Mouse (Mus musculus): Measurements from ENCODE around the gene Gas2.
A peak's percentile ranks its signal among the peaks of the same experiment; 100 is the strongest.

Gas2 gene

DNA sequence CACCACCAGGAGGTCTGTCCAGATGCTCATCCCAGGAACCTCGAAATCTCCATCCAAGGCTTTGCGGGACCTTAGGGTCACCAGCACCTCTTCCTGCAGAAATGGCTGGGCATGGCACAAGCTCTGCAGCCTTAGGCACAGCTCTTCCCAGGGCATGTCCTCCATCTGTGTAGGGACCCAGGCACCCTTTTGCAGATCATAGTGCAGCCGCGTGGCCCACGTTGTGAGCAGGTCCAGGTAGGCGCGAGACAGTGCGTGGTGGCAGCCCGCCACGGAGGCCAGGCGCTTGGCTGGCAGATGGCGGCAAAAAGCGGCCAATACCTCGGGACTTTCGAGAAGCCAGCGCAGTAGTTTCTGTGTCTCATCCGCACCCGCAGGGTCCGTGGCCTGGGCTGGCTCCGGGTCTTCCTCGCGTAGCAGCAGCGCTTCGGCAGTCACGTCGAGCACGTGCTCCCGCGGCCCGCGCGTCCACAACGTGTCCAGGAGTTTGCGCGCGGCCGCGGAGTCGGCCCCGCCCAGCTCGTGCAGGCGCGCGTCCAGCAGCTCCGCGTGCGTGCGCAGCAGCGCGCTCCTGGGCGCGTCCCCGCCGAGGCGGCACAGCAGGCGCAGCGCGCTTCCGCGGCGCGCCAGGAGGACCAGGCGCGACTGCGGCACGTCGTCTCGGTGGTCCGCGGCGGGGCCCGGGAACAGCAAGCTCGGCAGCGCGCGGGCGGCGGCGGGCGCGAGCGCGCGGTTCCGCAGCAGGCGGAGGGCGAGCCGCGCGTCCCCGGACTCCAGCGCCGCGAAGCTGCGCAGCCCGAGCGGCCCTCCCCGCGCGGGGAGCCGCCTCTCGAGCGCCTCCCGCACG lies at the start of gene Gas2:
TSS of gene Gas2 (plus strand) at position 766 of the 847 bp plus-strand sequence.
- peak; percentile 93 for DNase-seq (ENCODE audit: low read depth, low spot score)

DNA sequence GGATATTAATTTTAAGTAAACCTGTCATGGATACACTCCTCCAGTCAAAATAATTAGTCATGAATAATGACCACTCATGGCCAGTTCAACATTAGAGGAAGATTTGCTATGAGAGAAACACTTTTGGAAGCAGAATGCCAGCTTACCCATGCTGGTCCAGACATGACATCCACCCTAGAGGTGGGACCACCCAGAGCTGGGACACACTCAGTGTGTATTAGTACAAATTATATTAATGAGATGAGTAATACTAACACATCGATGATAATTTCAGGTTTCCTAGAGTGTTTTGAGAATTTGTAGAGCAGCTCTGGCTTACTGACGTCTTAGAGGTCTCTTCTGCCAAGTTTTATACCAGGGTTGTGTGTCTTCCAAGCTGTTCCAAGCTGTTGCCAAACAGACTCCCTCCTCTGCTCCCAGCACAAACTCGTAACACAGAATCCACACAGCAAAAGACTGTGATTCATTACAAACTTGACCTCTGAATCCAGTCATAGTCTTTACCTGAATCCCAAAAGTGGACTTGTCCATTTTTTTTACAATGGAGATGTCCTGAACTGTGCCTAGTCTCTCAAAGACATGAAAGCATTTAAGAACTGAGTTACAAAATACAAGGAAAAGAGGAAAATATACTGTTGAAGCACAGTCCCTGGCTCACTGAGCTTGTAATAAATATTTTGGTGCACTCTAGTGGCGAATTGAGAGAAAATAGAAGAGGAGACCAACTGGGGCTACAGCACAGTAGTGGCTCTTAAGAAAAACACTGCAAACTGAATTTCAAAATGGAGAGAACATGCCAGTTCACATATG lies 46.1 kb upstream of the Gas2 start:
- no peak for DNase-seq (ENCODE audit: low read depth, low spot score)

DNA sequence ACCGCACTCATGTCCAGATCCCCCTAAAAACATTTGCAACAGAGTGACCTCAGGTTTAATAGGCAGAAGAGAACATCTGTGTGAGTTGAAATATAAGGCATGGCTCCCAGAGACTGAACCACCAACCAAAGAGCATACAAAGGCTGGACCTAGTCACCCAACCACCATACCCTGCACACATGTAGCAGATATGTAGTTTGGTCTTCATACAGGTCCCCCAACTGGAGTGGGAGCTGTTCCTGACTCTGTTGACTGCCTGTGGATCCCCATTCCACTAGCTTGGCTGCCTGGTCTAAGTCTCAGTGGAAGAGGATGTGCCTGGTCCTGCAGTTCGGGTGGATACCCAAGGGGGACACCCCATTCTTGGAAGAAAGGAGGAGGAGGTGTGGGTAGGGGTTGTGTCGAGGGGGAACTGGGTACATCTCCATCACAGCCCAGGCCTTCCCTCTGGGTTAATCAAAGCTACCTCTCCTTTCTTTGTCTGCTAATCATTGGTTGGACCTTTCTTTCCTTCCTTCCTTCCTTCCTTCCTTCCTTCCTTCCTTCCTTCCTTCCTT lies 45.5 kb upstream of the Gas2 start:
- no peak for DNase-seq (ENCODE audit: low read depth, low spot score)

DNA sequence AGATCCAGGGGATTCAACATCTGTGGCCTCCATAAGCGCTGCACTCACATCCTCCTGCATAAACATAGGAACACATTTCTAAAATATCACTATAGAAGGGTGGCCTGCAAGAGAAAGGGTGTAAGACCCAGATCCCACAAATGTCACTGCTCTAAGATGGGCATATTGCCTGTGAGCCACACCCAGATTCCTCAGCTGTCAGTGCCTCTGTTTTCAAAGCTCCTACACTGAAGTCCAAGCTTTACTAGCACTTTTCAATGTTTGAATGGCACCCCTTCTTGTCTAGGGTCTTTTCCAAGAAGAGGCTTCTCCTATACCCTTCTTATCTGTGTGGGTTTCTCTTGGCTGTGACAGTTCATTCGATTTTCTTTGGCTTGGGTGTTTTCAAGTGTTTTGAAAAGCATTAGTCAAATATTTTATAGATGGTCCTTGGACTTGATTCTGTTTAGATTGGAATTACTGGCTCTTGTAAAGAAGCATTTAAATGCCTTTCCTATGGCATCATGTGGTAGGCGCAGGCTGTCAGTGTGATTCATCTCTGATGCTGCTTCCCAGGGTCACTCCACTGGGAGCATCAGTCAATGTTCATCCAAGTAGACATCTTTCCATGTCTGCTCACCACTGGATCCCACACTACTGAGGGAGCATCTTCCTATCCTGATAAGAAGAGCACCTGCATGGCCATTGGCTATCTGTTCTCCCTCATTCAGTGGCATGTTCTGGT lies 43.4 kb upstream of the Gas2 start:
- DNase-seq (ENCODE audit: low read depth, low spot score): no peak

DNA sequence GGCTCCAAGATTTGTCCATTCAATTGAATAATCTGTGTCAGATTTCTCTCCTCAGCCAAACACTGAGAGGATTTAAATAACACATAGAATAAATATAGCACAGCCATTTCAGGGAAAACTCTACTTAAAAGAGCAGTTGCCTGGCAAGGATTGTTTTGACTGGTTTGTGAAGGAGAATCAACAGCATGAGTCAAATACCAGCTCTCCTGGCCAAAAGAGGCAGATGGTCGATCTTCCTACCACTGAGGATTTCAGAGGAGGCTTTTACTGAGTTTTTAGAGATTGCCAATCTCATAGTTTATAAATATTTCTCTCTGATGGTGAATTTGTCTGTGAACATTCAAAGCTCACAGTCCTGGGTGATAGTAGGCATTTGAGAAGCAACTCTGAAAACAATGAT lies 41.9 kb upstream of the Gas2 start:
- DNase-seq (ENCODE audit: low read depth, low spot score): no peak

DNA sequence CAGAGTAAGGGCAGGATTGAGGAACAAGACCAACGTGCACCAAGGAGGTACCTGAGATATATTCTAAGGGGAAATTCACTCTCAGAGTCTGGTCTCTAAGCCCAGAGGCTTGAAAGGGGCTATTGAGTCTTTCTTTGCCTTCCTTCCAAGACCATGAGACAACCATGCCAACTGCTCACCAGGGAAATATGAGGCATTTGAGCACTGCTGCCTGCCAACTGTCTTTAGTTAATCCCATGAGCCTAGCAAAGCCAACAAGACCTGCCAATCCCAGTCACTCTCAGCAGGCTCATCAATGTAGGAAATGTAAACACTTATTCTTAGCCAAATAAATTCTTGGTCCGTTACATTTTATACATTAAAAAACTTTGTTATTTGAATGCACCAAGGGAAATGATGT lies 40.3 kb upstream of the Gas2 start:
- DNase-seq (ENCODE audit: low read depth, low spot score): no peak

DNA sequence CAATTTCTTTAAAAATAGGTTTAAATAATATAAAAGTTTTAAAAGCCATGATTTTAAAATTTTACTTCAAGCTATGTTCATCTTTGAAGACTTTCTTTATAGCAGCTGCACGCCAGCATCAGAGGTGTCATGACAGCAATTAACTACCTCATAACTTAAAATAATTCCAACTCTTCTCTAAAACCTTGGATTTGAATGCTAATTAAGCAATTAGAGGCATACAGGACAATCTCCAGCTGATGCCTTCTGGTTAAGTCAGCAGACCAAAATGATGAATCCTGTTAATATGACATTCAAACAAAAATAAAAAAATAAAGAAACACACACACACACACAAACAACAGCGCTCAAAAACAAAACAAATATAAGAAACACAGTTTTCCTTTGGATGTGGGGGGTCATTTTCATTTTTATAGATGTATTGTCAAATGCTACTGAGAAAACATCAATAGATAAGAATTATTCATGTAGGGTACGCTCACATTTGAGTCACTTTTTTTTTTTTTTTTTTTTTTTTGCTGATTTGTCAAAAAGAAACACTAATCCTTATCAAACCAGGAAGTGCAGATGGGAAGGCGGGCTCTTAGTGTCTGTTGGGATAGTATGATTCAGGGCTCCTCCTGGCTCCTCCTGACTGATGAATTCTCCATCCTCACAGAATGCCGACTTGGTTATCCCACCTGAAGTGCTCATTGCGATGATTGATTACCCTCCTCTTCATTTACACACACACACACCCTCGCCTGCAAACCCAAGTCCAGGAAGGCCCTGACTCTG lies 38.1 kb upstream of the Gas2 start:
- no peak for DNase-seq (ENCODE audit: low read depth, low spot score)

DNA sequence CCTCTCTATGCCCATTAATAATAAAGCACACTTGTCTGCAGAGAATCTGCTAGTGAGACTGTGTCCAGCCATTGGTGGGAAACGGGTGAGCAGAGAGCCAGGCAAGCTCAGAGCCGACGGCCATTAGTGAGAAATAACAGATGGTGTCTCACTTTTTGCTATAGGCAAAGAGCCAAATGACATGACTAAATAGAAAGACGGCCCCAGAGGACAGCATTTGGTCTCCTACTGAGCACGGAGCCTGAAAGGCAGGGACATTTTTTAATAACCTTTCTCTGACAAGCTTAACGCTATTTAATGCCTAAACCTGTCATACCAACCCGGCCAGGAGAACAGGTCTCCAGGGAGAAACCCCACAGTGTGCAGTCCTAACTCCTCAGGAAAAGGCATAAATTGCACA lies 29.9 kb upstream of the Gas2 start:
- DNase-seq (ENCODE audit: low read depth, low spot score): no peak

DNA sequence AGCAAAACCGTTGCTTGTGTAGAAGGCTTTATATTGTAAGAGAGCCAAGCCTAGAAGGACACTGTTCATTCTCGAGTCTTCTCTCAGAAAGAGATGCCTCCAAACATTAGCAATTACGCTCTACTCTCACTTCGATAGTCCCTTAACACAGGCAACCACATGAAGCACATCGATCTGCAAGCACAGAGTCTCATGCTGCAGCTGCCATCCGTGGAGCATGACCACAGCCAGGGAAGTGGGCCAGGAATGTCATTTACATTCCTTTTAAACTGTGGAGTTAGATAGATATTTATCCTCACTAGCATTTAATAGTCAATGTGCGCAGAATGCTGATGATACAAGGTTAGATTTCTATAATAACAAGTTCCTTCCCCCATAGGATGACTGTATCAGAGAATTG lies 21.3 kb upstream of the Gas2 start:
- no peak for DNase-seq (ENCODE audit: low read depth, low spot score)

DNA sequence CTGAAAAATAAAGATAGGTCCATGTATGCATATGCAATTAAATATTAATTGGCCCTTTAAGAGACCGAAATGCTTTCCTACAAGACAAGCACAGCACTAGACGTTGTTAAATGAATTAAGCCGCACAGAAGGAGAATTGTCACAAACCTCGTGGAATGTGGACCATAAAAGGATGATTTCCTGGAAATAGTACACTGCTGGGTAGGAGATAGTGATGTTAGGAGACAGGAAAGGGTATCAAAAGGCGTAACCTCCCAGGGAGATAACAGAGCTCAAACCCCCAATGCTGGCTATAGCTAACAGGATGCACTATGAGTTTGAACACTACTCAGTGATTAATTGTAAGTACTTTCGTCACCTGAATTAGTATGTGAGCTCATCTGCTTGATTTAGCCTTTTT lies 10.9 kb upstream of the Gas2 start:
- DNase-seq (ENCODE audit: low read depth, low spot score): no peak

DNA sequence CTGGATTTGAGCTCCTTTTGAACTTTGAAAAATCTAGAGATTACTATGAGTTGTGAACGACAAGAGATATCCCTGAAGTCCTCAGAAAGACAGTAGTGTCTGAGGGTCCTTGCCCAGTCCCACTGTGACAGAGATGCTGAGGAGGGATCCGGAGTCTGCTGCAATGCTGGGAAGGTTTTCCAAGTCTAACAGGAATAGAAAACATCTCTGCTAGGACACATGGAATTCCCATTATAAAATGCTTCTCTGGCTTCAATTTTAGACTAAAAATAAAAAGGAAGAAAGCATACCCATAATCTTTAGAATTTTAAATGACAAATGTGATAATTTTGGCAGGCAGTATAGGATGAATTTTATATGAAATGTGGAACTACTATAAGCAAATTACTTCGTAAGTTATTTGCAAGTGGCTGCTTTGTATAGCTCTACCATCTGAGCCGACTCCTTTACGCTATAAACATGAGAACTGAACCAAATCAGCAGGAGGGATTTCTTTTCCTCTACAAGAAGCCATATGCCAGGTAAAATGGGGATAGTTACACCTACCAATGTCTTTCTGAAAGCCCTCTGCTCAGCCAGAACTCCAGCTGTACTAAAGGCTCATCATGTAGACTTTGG lies 9.8 kb upstream of the Gas2 start:
- no peak for DNase-seq (ENCODE audit: low read depth, low spot score)

DNA sequence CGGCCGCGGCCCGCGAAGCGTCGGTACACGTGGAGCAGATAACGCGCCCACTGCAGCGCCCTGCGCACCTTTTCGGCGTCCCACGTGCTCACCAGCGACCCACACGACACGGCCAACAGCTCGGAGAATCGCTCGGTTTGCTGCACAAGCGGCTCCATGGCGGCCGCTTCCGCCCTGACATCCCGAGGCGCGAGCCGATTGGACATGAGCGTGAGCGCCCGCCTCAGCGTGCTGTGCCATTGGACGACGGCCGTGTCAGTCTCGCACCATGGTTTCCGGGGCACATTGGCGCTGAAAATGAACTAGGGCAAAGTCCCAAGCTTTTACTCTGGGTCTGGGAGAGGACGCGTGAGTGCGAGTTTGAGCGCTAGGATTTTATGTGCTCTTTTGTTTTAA lies 280 bp downstream of the Gas2 start, which contains the start of gene Fancf:
TSS of gene Fancf (minus strand) at position 171 of the 396 bp plus-strand sequence.
- peak; percentile 97 for DNase-seq (ENCODE audit: low read depth, low spot score)

DNA sequence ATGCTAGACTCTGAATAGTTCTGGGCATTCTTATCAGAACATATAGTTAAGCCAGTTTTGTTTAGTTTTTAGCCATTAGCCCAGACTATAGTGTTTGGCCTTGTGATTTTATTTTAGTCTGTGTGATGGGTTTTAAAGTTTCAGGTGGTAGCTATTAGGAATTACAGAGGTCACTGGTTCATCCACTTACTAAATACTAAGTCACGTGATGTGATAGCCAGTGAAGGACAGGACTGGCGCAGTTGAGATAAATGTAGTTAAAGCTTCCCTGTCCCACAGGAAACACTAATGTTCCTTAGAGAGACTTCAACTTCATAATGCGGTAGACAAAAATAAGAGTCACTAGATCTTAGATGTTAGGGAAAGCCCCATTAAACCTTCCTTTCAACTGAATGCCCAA lies 1.0 kb downstream of the Gas2 start:
- no peak for DNase-seq (ENCODE audit: low read depth, low spot score)

DNA sequence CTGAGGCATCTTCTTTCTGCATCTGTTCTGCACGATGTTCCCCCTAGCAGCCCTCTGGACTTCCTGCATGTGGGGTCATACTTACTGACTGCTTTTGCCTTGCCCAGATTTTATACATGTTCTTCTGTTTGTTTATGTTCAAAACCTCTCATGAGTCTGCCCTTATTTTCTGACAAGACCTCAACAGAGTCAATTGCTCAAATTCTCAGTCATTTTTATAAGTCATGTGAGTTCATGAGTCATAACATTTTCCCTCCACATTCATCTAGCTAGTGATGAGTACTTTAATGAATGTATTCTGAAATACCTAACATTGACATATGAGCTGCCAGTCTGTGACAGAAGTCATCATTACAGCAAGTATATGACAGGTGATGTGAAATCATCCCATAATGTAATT lies 3.5 kb downstream of the Gas2 start:
- DNase-seq (ENCODE audit: low read depth, low spot score): no peak

DNA sequence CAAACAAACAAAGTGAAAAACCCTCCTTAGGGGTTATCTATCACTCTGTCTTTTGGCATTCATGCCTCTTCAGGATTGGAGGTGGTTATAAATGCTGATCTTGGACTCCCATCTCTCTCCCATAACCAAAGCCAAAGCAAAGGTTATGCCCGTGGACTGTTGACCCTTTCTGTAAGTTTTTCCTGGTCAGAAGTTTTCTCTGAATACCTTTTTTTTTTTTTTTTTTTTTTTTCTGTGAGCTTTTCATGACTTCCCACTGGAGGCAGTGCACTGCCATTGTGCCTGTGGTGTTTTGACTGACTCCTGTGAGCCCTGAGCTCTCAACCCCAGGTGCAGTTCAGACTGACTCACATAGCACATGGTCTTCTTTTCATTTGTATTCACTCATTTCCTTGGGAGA lies 6.2 kb downstream of the Gas2 start:
- peak; percentile 7 for DNase-seq (ENCODE audit: low read depth, low spot score)

DNA sequence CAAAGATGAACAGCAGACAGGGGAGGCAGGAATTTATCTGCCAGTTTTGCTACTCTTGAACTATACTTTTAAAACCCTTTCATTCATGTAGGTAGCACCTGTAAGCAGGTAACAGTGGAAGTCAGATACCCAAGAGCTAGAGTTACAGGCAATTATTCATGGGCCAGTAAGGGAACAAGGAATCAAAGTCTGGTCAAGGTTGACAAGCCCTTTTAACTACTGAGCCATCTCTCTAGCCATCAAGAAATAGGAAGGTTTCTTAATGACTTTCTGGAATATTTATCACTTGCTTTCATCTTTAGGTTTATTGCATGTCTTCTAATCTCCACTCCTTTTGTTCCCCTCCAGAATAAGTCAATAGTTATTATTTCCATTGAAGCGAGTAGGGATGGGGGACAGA lies 10.2 kb downstream of the Gas2 start:
- no peak for DNase-seq (ENCODE audit: low read depth, low spot score)

DNA sequence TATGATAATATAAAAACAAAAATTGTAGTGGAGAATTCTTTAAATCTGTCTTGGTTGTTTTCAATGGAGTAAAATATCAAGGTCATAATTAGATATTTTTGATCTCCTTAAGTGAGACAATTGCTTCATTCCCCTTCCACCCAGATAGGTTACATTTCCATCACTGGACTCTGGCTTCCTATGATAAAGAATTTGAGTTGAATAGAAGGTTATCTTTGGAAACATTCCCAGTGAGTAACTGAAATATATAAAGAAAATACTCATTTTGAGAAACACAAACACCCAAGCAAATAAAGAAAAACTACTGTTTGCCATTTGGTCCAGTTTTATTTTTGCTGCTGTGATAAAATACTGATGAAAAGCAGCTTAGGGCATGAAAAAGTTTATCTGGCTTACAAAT lies 10.8 kb downstream of the Gas2 start:
- no peak for DNase-seq (ENCODE audit: low read depth, low spot score)

DNA sequence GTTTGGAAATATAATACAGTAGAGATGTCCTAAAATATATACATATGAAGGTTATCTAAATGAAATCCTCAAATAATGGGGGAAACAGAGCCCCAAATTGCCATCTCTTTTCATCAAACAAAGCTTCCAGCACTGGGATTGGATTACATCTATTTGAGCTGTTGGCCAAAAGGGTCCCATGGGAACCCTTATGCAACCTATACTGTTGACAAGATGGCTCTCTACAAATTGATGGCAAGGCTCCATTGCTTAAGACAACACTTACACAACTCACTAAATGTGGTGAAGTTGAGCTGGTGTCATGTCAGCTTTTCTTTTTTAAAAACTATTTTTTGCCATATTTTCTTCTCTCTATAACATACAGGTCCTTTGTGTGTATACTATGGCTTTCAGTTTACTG lies 14.5 kb downstream of the Gas2 start:
- no peak for DNase-seq (ENCODE audit: low read depth, low spot score)

DNA sequence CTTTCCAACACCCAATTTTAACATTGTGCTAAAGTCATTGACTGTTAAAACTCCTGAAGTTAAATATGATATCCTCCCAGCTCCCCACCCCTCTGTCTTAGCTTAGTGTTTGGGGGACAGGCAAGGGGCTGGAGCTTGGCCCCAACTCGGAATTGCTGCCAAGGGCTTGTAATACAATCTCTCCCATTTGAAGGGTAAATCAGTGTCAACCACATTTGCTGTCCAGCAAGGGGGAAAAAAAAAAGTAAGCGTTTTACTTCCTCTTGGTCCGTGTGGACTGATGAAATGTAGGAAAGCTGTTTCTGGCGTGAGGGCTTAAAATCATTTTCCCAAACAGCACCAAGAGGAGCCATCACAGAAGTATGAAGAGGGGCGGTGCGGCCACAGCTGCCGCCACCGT lies 16.9 kb downstream of the Gas2 start:
- no peak for DNase-seq (ENCODE audit: low read depth, low spot score)

DNA sequence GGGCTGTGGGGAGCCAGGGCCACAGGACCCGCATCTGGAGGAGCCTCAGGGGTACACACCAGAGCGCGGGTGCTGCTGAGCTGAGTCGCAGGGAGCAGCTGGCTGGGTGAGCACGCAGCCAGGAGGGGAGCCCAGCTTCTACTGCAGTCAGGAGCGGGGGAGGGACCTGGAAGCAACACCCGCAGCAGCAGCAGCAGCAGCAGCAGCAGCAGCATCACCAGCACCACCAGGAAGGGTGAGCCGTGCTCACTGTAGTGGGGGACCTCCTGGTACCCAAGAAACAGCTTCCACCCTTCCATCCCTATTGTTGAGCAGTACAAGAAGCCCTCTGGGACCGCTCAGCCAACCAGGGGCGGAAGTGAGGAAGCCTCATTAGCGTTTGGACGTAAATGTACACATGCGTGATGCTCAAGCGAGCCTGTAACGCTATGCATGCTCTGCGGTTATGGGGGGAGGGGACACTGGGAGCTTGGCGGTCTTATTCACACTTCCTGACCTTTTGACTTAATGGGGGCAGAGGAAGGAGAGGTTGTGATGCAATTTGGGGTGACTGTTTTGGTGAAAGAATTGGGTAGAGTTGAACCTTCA lies 17.4 kb downstream of the Gas2 start:
- DNase-seq (ENCODE audit: low read depth, low spot score): peak; percentile 43
